Mouse (Mus musculus): ENCODE results near the gene Fgfr2. TPM values are rescaled to one million over a fixed set of nuclear protein-coding genes. Genes with fewer than 3 reads are reported as not detected.

The Fgfr2 gene
- polyA plus RNA-seq, 1 experiment = 14.7 TPM

GRCm38 (mm10) chr7:130709372-130710274 lies 2413.5 kb downstream of the Fgfr2 start:
- WGBS = 25% methylated on average over 9 of the region's 9 CpGs
- H3K27ac ChIP-seq (ENCODE audit: insufficient read depth, low read depth, low read length) = peak overlapping the region; percentile 72
- no peaks in the 10 kb centered on the region for H3K27me3 ChIP-seq (ENCODE audit: control insufficient read depth, insufficient read depth, low read length)
- peaks cover 24% of the 10 kb centered on the region; the same call in 1 of the 2 replicates for H3K4me1 ChIP-seq (ENCODE audit: control insufficient read depth, insufficient read depth, insufficient read length, low read length)
- H3K4me3 ChIP-seq (ENCODE audit: low read depth, low read length) = no peak overlapping the region
- no peaks in the 10 kb centered on the region for H3K36me3 ChIP-seq (ENCODE audit: control insufficient read depth, insufficient read depth, low read length)
- TF ChIP-seq CTCF (IDR thresholded peaks at IDR 0.05; ENCODE audit: extremely low read depth, insufficient read length, insufficient replicate concordance, low read depth, low read length) = no peak
- no peak for TF ChIP-seq POLR2A (IDR thresholded peaks at IDR 0.05; ENCODE audit: low read depth, low read length)

GRCm38 (mm10) chr7:130708940-130709339 lies 2414.2 kb downstream of the Fgfr2 start:
- peak overlapping the region; percentile 48 for H3K4me3 ChIP-seq (ENCODE audit: low read depth, low read length)
- H3K27ac ChIP-seq (ENCODE audit: insufficient read depth, low read depth, low read length) = peak overlapping the region; percentile 72
- TF ChIP-seq POLR2A (IDR thresholded peaks at IDR 0.05; ENCODE audit: low read depth, low read length) (no peak), CTCF (IDR thresholded peaks at IDR 0.05; ENCODE audit: extremely low read depth, insufficient read length, insufficient replicate concordance, low read depth, low read length) (no peak)
- WGBS = 19% methylated on average over 9 of the region's 9 CpGs
- no peaks in the 10 kb centered on the region for H3K27me3 ChIP-seq (ENCODE audit: control insufficient read depth, insufficient read depth, low read length)
- H3K4me1 ChIP-seq (ENCODE audit: control insufficient read depth, insufficient read depth, insufficient read length, low read length) = peaks cover 24% of the 10 kb centered on the region; the same call in 1 of the 2 replicates
- no peaks in the 10 kb centered on the region for H3K36me3 ChIP-seq (ENCODE audit: control insufficient read depth, insufficient read depth, low read length)

GRCm38 (mm10) chr7:130705230-130705629 lies 2417.9 kb downstream of the Fgfr2 start:
- H3K27me3 ChIP-seq (ENCODE audit: control insufficient read depth, insufficient read depth, low read length) = no peaks in the 10 kb centered on the region
- no peak overlapping the region for H3K27ac ChIP-seq (ENCODE audit: insufficient read depth, low read depth, low read length)
- H3K36me3 ChIP-seq (ENCODE audit: control insufficient read depth, insufficient read depth, low read length) = no peaks in the 10 kb centered on the region
- no peak overlapping the region for H3K4me3 ChIP-seq (ENCODE audit: low read depth, low read length)
- H3K4me1 ChIP-seq (ENCODE audit: control insufficient read depth, insufficient read depth, insufficient read length, low read length) = peaks cover 17% of the 10 kb centered on the region; the same call in 1 of the 2 replicates
- TF ChIP-seq CTCF (IDR thresholded peaks at IDR 0.05; ENCODE audit: extremely low read depth, insufficient read length, insufficient replicate concordance, low read depth, low read length) = no peak
- no peak for TF ChIP-seq POLR2A (IDR thresholded peaks at IDR 0.05; ENCODE audit: low read depth, low read length)
- 79% methylated on average over 2 of the region's 2 CpGs for WGBS

- no peaks in the 10 kb centered on the region for H3K4me1 ChIP-seq (ENCODE audit: control insufficient read depth, insufficient read depth, insufficient read length, low read length)
- no peaks in the 10 kb centered on the region for H3K27me3 ChIP-seq (ENCODE audit: control insufficient read depth, insufficient read depth, low read length)
- WGBS = 69% methylated on average over 1 of the region's 1 CpGs
- H3K4me3 ChIP-seq (ENCODE audit: low read depth, low read length) = no peak overlapping the region
- TF ChIP-seq POLR2A (IDR thresholded peaks at IDR 0.05; ENCODE audit: low read depth, low read length) (no peak), CTCF (IDR thresholded peaks at IDR 0.05; ENCODE audit: extremely low read depth, insufficient read length, insufficient replicate concordance, low read depth, low read length) (no peak)
- H3K27ac ChIP-seq (ENCODE audit: insufficient read depth, low read depth, low read length) = no peak overlapping the region
- no peaks in the 10 kb centered on the region; the same call in 1 of the 2 replicates for H3K36me3 ChIP-seq (ENCODE audit: control insufficient read depth, insufficient read depth, low read length)
Measured at GRCm38 (mm10) chr7:130701336-130701735, 2421.8 kb downstream of the Fgfr2 start.

GRCm38 (mm10) chr7:130698480-130698879 lies 2424.7 kb downstream of the Fgfr2 start:
- Histone ChIP-seq H3K4me3 (ENCODE audit: low read depth, low read length) (no peak overlapping the region), H3K27me3 (ENCODE audit: control insufficient read depth, insufficient read depth, low read length) (no peaks in the 10 kb centered on the region), H3K27ac (ENCODE audit: insufficient read depth, low read depth, low read length) (no peak overlapping the region), H3K4me1 (ENCODE audit: control insufficient read depth, insufficient read depth, insufficient read length, low read length) (no peaks in the 10 kb centered on the region), H3K36me3 (ENCODE audit: control insufficient read depth, insufficient read depth, low read length) (no peaks in the 10 kb centered on the region; the same call in 1 of the 2 replicates)
- TF ChIP-seq CTCF (IDR thresholded peaks at IDR 0.05; ENCODE audit: extremely low read depth, insufficient read length, insufficient replicate concordance, low read depth, low read length) (no peak), POLR2A (IDR thresholded peaks at IDR 0.05; ENCODE audit: low read depth, low read length) (no peak)

- 64% methylated on average over 16 of the region's 16 CpGs for WGBS
- no peaks in the 10 kb centered on the region for H3K27me3 ChIP-seq (ENCODE audit: control insufficient read depth, insufficient read depth, low read length)
Measured at GRCm38 (mm10) chr7:130696347-130697234, 2426.6 kb downstream of the Fgfr2 start.

More at GRCm38 (mm10) chr7:130696347-130697234, 2426.6 kb downstream of the Fgfr2 start:
- TF ChIP-seq CTCF (IDR thresholded peaks at IDR 0.05; ENCODE audit: extremely low read depth, insufficient read length, insufficient replicate concordance, low read depth, low read length) = no peak
- no peak for TF ChIP-seq POLR2A (IDR thresholded peaks at IDR 0.05; ENCODE audit: low read depth, low read length)
- H3K4me1 ChIP-seq (ENCODE audit: control insufficient read depth, insufficient read depth, insufficient read length, low read length) = no peaks in the 10 kb centered on the region; the same call in 1 of the 2 replicates
- no peak overlapping the region for H3K4me3 ChIP-seq (ENCODE audit: low read depth, low read length)
- no peaks in the 10 kb centered on the region; the same call in 1 of the 2 replicates for H3K36me3 ChIP-seq (ENCODE audit: control insufficient read depth, insufficient read depth, low read length)
- H3K27ac ChIP-seq (ENCODE audit: insufficient read depth, low read depth, low read length) = no peak overlapping the region

All from small intestine, adult 2 months (tissue).